Mouse (Mus musculus): ENCODE data around the gene Tnfaip8l1. TPM values are rescaled to one million over a fixed set of nuclear protein-coding genes. Genes with fewer than 3 reads are reported as not detected.

Tnfaip8l1 gene
- polyA plus RNA-seq (2015; fragmentation: Nextera tagmentation; extraction: Ambion mirVana), result 6.5 and 6.9 TPM in 2 replicates

DNA sequence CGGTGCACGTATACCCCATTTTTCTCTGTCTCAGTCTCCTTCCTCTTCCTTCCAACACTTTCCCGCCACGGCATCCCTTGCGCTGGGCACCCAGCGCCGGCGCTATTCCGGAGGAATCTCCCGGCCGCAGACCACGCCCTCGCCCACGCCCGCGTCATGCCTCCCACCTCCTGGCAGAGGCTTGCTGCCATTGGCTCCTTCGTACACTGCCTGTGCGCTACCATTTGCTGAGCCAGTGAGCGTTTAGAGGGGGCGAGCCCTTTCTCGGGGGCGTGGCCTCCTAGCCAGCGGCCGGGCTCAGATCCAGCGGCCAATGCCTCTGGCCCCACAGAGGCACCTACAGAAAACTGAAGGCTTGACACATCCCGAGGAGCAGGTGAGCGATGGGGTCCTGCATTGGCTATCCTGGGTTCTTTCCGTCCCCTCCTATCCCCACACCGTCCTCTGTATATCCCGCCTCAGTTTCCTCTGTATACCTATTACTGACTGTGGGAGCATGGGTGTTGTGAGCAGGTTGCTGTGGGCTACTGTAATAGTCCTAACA is at the start of gene Tnfaip8l1:
Gene Tnfaip8l1, plus strand, starts transcription at position 247 of the 544 bp plus-strand sequence.
- H3K4me3 ChIP-seq, result peak within 1 kb of the TSS; percentile 54
- H3K9ac ChIP-seq, result peak within 1 kb of the TSS; percentile 79
- no peaks in the 10 kb centered on the region for H3K9me3 ChIP-seq
- peak; percentile 94 for ATAC-seq (ENCODE audit: extremely low read depth, insufficient number of reproducible peaks, low FRiP score, low TSS enrichment)
- peak within 1 kb of the TSS; percentile 40; the same call in 1 of the 2 replicates for H3K27ac ChIP-seq (replicated peaks)
- WGBS, result under 1% methylated on average over 30 of the region's 30 CpGs
- H3K36me3 ChIP-seq, result no peaks in the 10 kb centered on the region
- H3K4me1 ChIP-seq, result peaks cover 25% of the 10 kb centered on the region
- peaks cover 41% of the 10 kb centered on the region for H3K27me3 ChIP-seq (replicated peaks)
- peak within 1 kb of the TSS; percentile 84 for H3K4me2 ChIP-seq

DNA sequence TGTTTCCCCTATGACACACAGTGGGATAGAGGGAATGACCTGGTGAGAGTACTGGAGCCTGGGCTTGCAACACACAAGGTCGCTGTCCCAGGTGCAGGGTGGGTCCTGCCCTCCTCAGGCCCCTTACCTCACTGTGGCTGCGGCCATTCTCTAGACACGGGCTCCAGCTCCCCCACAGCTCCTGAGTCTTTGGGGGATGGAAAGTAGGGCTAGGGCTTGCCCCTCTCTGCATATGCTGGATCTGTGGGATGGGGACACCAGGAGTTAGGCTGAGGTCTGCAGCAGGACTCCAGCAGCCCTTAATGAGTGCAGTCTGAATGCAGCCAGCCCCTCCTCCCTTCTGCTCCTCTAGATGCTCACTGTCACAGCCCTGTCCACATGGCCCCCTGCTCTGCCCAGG is 49.5 kb upstream of the Tnfaip8l1 start:
- no peak for ATAC-seq (ENCODE audit: extremely low read depth, insufficient number of reproducible peaks, low FRiP score, low TSS enrichment)
- H3K4me2 ChIP-seq, result no peak overlapping the region
- peaks cover 26% of the 10 kb centered on the region for H3K27me3 ChIP-seq (replicated peaks)
- H3K4me1 ChIP-seq, result peaks cover 16% of the 10 kb centered on the region
- H3K9me3 ChIP-seq, result no peaks in the 10 kb centered on the region
- 66% methylated on average over 3 of the region's 3 CpGs for WGBS
- H3K36me3 ChIP-seq, result 0 out of 2 replicates have a peak, but pooled peaks cover 3% of the 10 kb centered on the region
- no peak overlapping the region for H3K4me3 ChIP-seq
- no peak overlapping the region for H3K27ac ChIP-seq (replicated peaks)
- H3K9ac ChIP-seq, result no peak overlapping the region

DNA sequence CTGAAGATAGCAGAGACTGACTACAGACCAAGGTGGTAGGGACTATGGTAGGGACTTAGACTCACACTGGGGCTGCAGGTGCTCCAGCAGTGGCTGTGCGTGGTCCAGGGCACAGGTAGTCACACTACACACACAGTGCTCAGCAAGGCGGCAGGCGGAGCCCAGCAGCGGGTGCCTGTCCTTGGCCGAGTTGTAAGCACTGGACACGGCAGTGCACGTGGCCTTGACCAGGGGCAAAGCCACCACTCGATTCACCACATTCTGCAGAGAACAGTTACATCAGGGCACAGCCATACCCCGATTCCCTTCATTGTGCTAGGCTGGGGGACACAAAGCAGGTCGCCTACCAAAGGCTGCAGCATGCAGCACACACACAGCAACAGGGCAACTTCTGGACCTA is 46.1 kb upstream of the Tnfaip8l1 start:
- H3K4me2 ChIP-seq, result no peak overlapping the region
- H3K9me3 ChIP-seq, result no peaks in the 10 kb centered on the region
- no peak for ATAC-seq (ENCODE audit: extremely low read depth, insufficient number of reproducible peaks, low FRiP score, low TSS enrichment)
- 75% methylated on average over 10 of the region's 10 CpGs for WGBS
- no peak overlapping the region for H3K27ac ChIP-seq (replicated peaks)
- H3K4me1 ChIP-seq, result peaks cover 22% of the 10 kb centered on the region
- H3K36me3 ChIP-seq, result no peaks in the 10 kb centered on the region
- no peak overlapping the region for H3K4me3 ChIP-seq
- H3K9ac ChIP-seq, result no peak overlapping the region
- peaks cover 59% of the 10 kb centered on the region for H3K27me3 ChIP-seq (replicated peaks)

DNA sequence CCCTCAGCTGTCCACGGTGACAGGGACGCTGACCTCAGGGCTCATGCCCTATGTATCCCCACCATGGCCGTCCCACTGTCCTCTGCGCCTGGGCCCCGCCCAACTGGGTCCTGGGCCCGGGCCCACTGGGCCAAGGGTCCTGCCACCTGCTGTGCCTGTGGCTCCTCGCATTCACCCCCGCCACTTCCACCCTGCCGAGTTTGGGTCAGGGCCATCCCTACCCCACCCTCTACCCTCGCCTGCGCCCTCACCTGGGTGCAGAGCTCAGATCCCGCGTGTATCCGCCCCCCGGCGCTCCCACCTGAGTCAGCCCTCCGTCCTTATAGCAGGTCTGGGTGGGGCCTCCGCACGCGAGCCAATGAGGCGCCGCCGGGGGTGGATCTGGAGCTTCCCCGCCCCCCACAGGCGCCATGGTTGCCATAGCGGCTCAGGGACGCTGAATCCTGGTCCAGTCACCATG is 45.0 kb upstream of the Tnfaip8l1 start, which contains the start of gene Plin5:
Gene Plin5, minus strand, starts transcription at position 346 of the 460 bp plus-strand sequence.
- WGBS, result 2% methylated on average over 26 of the region's 27 CpGs
- Histone ChIP-seq H3K27ac (replicated peaks) (no peak within 1 kb of the TSS), H3K27me3 (replicated peaks) (peaks cover 70% of the 10 kb centered on the region)

GRCm38 (mm10) chr17:56119431-56119830 is 42.8 kb upstream of the Tnfaip8l1 start:
- WGBS, result 35% methylated on average over 12 of the region's 12 CpGs
- H3K4me2 ChIP-seq, result peak overlapping the region; percentile 70
- H3K9ac ChIP-seq, result peak overlapping the region; percentile 34
- no peak overlapping the region for H3K27ac ChIP-seq (replicated peaks)
- peaks cover 9% of the 10 kb centered on the region for H3K9me3 ChIP-seq
- peaks cover 29% of the 10 kb centered on the region for H3K4me1 ChIP-seq
- peaks cover 92% of the 10 kb centered on the region for H3K27me3 ChIP-seq (replicated peaks)
- peaks cover 3% of the 10 kb centered on the region; the same call in 1 of the 2 replicates for H3K36me3 ChIP-seq
- no peak for ATAC-seq (ENCODE audit: extremely low read depth, insufficient number of reproducible peaks, low FRiP score, low TSS enrichment)
- H3K4me3 ChIP-seq, result peak overlapping the region; percentile 42

More for the DNA sequence above, 45.0 kb upstream of the Tnfaip8l1 start, which contains the start of gene Plin5:
- H3K9ac ChIP-seq, result no peak within 1 kb of the TSS
- no peak for ATAC-seq (ENCODE audit: extremely low read depth, insufficient number of reproducible peaks, low FRiP score, low TSS enrichment)
- peak within 1 kb of the TSS; percentile 37 for H3K4me3 ChIP-seq
- peaks cover under 1% of the 10 kb centered on the region; the same call in 1 of the 2 replicates for H3K36me3 ChIP-seq
- H3K9me3 ChIP-seq, result peaks cover 2% of the 10 kb centered on the region
- peaks cover 22% of the 10 kb centered on the region for H3K4me1 ChIP-seq
- H3K4me2 ChIP-seq, result peak within 1 kb of the TSS; percentile 67

DNA sequence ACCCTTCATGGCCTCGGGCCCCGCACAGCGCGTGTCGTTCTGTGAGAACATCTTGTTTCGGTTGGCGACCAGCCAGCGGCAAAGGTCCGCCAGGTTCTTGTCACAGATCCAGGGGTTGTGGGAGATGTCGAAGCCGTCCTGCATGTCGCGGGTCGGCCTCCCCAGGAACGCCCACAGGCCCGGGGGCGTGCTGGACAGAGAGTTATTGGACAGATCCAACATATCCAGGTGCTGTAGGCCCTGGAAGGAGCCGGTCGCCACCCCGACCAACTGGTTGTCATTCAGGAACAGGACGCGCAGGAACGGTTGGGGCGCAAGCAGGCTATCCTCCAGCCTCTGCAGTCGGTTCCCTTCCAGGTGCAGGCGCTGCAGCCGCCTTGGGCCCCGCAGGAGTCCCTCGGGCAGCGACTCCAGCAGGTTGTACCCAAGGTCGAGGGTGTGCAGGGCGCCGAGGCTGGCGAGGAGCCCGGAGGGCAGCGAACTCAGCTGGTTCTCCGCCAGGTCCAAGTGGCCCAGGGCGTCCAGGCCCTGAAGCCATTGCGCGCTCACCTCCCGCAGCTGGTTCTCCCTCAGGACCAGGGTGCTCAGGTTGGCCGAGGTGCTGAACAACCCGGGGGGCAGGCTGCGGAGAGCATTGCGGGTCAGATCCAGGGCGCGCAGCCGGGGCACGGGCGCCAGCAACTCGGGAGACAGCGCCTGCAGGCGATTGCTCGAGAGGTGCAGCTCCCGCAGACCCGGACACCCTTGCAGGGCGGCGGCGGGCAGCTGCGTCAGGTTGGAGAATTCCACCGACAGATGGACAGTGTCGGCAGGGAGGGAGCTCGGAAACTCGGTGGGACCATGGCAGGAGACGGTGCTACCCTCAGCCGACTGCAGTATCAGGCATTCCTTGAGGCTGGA is 42.0 kb upstream of the Tnfaip8l1 start:
- peak overlapping the region; percentile 34 for H3K9ac ChIP-seq
- peak overlapping the region; percentile 42 for H3K4me3 ChIP-seq
- 4% methylated on average over 66 of the region's 66 CpGs for WGBS
- H3K27ac ChIP-seq (replicated peaks), result no peak overlapping the region
- H3K4me2 ChIP-seq, result peak overlapping the region; percentile 70
- peaks cover 3% of the 10 kb centered on the region; the same call in 1 of the 2 replicates for H3K36me3 ChIP-seq
- H3K27me3 ChIP-seq (replicated peaks), result peaks cover 95% of the 10 kb centered on the region
- no peak for ATAC-seq (ENCODE audit: extremely low read depth, insufficient number of reproducible peaks, low FRiP score, low TSS enrichment)
- H3K4me1 ChIP-seq, result peaks cover 33% of the 10 kb centered on the region
- peaks cover 9% of the 10 kb centered on the region for H3K9me3 ChIP-seq

- H3K4me3 ChIP-seq, result 0 out of 2 replicates have a peak within 1 kb of the TSS, but pooled peaks have one; percentile 42
- no peak within 1 kb of the TSS for H3K27ac ChIP-seq (replicated peaks)
- peaks cover 3% of the 10 kb centered on the region; the same call in 1 of the 2 replicates for H3K36me3 ChIP-seq
- H3K9ac ChIP-seq, result no peak within 1 kb of the TSS
- peaks cover 93% of the 10 kb centered on the region for H3K27me3 ChIP-seq (replicated peaks)
- peaks cover 33% of the 10 kb centered on the region for H3K4me1 ChIP-seq
- no peak for ATAC-seq (ENCODE audit: extremely low read depth, insufficient number of reproducible peaks, low FRiP score, low TSS enrichment)
- no peak within 1 kb of the TSS for H3K4me2 ChIP-seq
- WGBS, result 42% methylated on average over 2 of the region's 2 CpGs
- peaks cover 9% of the 10 kb centered on the region for H3K9me3 ChIP-seq
Measured at GRCm38 (mm10) chr17:56121826-56122225, 40.5 kb upstream of the Tnfaip8l1 start, which contains the start of gene Lrg1. Gene Lrg1 (minus strand): TSS chr17:56122001.

- peaks cover 3% of the 10 kb centered on the region; the same call in 1 of the 2 replicates for H3K36me3 ChIP-seq
- H3K27ac ChIP-seq (replicated peaks), result no peak overlapping the region
- no peak overlapping the region for H3K9ac ChIP-seq
- peaks cover 28% of the 10 kb centered on the region for H3K4me1 ChIP-seq
- no peak for ATAC-seq (ENCODE audit: extremely low read depth, insufficient number of reproducible peaks, low FRiP score, low TSS enrichment)
- H3K27me3 ChIP-seq (replicated peaks), result peaks cover 87% of the 10 kb centered on the region
- 88% methylated on average over 12 of the region's 12 CpGs for WGBS
- H3K4me3 ChIP-seq, result no peak overlapping the region
- no peak overlapping the region for H3K4me2 ChIP-seq
- peaks cover 9% of the 10 kb centered on the region for H3K9me3 ChIP-seq
Measured at GRCm38 (mm10) chr17:56123161-56123560, 39.1 kb upstream of the Tnfaip8l1 start.

- no peak overlapping the region for H3K27ac ChIP-seq (replicated peaks)
- H3K9me3 ChIP-seq, result peaks cover 9% of the 10 kb centered on the region
- ATAC-seq (ENCODE audit: extremely low read depth, insufficient number of reproducible peaks, low FRiP score, low TSS enrichment), result no peak
- H3K27me3 ChIP-seq (replicated peaks), result peaks cover 81% of the 10 kb centered on the region
- H3K4me1 ChIP-seq, result peaks cover 28% of the 10 kb centered on the region
- H3K36me3 ChIP-seq, result peaks cover 3% of the 10 kb centered on the region; the same call in 1 of the 2 replicates
- peak overlapping the region; percentile 72 for H3K9ac ChIP-seq
- peak overlapping the region; percentile 56 for H3K4me3 ChIP-seq
- peak overlapping the region; percentile 88 for H3K4me2 ChIP-seq
- WGBS, result 32% methylated on average over 59 of the region's 59 CpGs
Measured at GRCm38 (mm10) chr17:56123681-56124340, 38.5 kb upstream of the Tnfaip8l1 start.

- Histone ChIP-seq H3K27ac (replicated peaks) (no peak overlapping the region), H3K4me1 (peaks cover 24% of the 10 kb centered on the region), H3K9me3 (peaks cover 9% of the 10 kb centered on the region), H3K9ac (peak overlapping the region; percentile 72), H3K4me3 (peak overlapping the region; percentile 56), H3K4me2 (peak overlapping the region; percentile 88), H3K27me3 (replicated peaks) (peaks cover 72% of the 10 kb centered on the region), H3K36me3 (peaks cover 3% of the 10 kb centered on the region; the same call in 1 of the 2 replicates)
- ATAC-seq (ENCODE audit: extremely low read depth, insufficient number of reproducible peaks, low FRiP score, low TSS enrichment), result no peak
- WGBS, result 5% methylated on average over 59 of the region's 59 CpGs
Measured at GRCm38 (mm10) chr17:56124377-56125275, 37.7 kb upstream of the Tnfaip8l1 start.

Data from heart, embryonic 13.5 days (tissue).